Mouse (Mus musculus): ENCODE results near the gene Gm10837.

Gene Gm10837

DNA sequence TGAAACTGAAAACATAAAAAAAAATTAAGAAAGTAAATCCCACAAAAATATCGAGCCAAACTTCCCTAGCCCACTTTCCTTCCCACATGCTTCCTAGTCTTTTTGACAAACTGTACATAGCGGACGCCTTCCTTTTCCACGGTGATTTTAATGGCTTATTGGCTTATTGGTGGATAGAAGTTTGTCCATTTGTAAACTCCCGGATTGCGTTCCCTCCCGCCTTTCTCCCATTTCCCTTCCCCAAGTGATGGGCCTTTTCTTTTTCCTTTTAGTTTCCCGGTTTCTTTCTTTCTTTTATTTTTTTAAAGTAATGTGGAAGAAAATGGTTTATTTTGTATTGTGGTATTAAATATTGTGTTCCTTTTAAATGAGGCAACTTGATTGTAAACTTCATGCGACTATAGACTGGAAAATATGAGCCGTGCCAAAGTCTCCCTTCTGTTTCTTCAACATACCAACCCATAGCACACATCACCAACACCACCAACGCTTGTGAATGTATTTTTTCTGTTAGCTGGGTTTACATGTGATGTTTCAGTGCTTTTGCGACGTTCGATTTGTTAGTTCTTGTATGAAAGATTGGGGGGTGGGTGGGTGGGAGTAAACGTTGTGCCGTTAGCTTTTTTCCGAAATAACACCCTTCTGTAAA lies 10.8 kb upstream of the Gm10837 start:
- DNase-seq (ENCODE audit: low spot score in 2 of 2), result no peak

- DNase-seq (ENCODE audit: low spot score in 2 of 2), result no peak
Observed at GRCm38 (mm10) chr14:122480355-122480754, 10.0 kb upstream of the Gm10837 start.

GRCm38 (mm10) chr14:122481181-122481580 lies 9.2 kb upstream of the Gm10837 start:
- no peak for DNase-seq (ENCODE audit: low spot score in 2 of 2)

GRCm38 (mm10) chr14:122482081-122483023 lies 8.0 kb upstream of the Gm10837 start:
- DNase-seq (ENCODE audit: low spot score in 2 of 2), result no peak

DNA sequence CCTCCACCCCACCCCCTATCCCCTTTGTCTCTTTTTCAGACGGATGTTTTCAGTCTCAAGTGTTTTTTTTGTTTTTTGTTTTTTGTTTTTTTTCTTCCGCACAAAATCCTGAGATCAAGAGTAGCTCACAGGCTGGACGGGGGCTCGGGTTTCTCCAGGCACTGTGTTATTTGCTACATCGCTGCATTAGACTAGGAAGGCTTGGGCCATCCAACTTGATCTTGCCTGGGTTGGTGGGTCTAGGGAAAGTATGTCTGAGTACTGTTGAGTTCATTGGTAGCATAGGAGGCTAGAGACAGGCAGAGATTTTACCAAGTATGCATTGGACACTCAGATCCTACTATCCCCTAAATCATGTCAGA lies 7.4 kb upstream of the Gm10837 start:
- DNase-seq (ENCODE audit: low spot score in 2 of 2), result no peak

GRCm38 (mm10) chr14:122483556-122484421 lies 6.6 kb upstream of the Gm10837 start:
- no peak for DNase-seq (ENCODE audit: low spot score in 2 of 2)

- no peak for DNase-seq (ENCODE audit: low spot score in 2 of 2)
Observed at GRCm38 (mm10) chr14:122484458-122484843, 5.9 kb upstream of the Gm10837 start.

GRCm38 (mm10) chr14:122484844-122485551 lies 5.4 kb upstream of the Gm10837 start:
- no peak for DNase-seq (ENCODE audit: low spot score in 2 of 2)

GRCm38 (mm10) chr14:122485635-122486181 lies 4.7 kb upstream of the Gm10837 start:
- DNase-seq (ENCODE audit: low spot score in 2 of 2), result no peak

GRCm38 (mm10) chr14:122486611-122487010 lies 3.8 kb upstream of the Gm10837 start:
- DNase-seq (ENCODE audit: low spot score in 2 of 2), result no peak

GRCm38 (mm10) chr14:122487366-122487765 lies 3.0 kb upstream of the Gm10837 start:
- no peak for DNase-seq (ENCODE audit: low spot score in 2 of 2)

GRCm38 (mm10) chr14:122489041-122489440 lies 1.3 kb upstream of the Gm10837 start:
- DNase-seq (ENCODE audit: low spot score in 2 of 2), result no peak

DNA sequence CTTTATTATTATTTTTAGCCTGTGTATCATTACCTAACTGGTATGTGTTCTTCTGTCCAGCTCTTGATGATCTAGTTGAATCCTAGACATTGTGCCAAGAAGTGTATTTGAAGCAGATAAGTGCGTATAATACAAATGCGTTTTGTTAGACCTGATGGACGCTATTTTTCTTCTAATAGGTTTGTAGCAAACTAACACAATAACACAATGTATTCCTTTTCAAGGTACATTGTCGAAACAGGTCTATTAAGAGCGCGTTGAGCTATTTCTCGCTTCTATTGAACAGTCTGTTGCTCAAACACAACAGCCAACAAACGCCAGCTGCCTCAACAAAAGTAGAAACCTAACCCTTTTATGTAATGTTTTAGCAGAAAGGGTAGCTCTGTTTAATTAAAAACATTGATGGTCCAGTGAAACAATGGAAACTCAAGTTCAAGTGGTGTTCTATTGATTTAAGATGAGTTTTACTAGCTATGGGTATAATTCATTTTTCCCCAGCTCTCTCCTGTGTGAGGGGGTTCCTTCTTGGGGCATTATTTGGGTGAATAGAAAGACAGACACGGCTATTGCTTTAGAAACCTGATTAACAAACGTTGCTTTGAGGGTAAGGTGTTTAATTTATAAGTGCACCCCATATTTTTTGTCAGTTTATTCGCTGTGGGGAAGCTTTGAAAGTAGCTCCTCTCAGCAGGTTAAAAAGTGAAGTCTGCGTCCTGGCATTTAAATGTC lies 536 bp upstream of the Gm10837 start:
- no peak for DNase-seq (ENCODE audit: low spot score in 2 of 2)

- no peak for DNase-seq (ENCODE audit: low spot score in 2 of 2)
Observed at GRCm38 (mm10) chr14:122491521-122491920, 1.1 kb downstream of the Gm10837 start.

DNA sequence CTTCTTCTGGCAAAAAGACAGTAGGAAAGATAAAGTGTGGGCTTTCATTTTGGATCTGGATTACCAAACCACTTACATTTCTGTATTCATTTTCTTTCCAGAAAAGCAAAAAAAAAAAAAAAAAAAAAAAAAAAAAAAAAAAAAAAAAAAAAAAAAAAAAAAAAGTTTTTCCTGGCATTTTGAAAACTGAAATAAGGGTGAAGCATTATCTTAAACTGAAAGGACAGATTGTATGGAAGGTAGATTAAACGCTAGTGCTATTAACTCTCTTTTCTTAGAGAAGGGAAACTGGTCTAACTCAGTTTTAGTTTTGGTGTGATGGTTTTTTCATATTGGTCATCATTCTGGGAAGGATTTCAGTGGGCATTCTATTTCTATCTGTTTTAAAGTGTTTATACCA lies 1.6 kb downstream of the Gm10837 start:
- no peak for DNase-seq (ENCODE audit: low spot score in 2 of 2)

DNA sequence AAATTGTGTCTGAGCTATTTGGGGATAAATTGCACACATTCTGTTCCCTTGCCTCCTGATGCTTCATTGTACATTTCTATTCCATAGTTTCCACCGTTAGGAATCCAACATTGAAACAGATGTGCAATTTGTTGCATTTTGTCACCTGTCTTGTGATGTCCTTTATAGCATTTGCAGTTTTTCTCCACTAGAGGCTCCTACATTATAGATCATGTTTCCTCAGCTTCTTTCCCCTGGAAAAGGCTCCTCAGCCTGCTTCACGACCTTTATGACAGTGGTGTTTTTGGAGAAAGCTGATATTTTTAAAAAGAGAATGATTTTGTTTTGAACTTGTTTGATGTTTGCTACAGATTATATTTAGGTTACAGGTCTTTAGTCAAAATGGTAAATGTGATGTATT lies 18.7 kb downstream of the Gm10837 start:
- DNase-seq (ENCODE audit: low spot score in 2 of 2), result no peak

DNA sequence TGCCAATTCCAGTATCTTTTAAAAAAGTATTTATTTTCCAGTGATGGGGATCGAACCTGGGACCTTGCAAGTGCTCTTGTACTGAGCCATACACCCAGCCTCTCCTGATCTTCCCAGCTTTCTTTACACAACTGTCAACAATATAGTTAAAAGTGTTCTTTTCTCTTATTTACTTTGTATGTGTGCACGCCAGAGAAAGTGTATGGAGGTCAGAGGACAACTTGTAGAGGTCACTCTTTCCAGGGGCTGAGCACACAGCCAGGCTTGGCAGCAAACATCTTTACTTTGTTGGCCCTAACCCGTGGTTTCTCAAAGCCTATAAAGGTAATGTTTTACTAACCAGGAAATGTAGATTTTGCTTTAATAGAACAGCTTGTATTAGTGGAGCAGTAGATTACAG lies 21.1 kb downstream of the Gm10837 start:
- no peak for DNase-seq (ENCODE audit: low spot score in 2 of 2)

DNA sequence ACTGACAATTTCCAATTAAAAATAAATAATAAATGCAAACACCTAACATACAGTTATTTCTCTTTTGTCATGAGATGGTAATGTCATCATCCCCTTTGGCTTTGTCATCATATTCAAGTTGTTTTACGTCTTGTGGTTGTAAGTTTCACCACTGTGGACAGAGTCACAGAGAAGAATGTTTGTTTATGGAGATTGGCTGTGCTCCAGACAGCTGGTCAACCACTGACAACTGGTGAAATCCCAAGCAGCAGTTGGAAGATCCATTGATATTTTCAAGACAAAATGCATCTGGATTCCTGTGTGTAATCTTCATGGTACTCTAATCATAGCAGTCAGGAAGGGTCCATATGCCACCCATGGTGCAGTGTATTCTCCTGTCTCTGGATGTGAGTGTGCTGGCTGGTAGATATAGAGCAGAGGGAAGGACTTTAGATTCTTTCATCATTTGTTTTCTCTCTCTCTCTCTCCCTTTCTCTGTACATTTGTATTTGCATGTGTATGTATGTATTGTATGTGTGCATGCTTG lies 23.2 kb downstream of the Gm10837 start:
- DNase-seq (ENCODE audit: low spot score in 2 of 2), result no peak

DNA sequence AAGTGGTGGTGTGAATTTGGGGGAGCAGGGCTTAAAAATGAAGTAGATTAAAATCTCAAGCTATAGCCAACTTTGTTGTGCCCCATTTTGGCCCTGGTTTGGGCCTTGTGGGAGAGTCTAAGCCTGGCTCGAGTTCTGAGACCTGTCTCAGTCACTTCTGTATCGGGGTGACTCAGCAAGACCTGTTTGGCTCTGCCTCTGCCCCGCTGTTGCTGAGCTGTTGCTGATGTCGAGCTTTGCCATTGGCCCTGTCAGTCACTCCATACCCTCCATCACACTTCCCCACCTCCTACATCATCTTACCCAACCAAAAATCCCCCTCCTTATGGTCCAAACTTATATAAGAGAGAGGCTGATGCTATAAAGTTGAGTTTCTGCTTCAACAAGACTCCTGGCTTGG lies 38.1 kb downstream of the Gm10837 start:
- DNase-seq (ENCODE audit: low spot score in 2 of 2), result no peak

Measured in right cerebral cortex, adult 2 months (tissue).